Mouse (Mus musculus) stomach, postnatal 0 days (tissue): Measurements from ENCODE around the gene Mettl15. TPM values are rescaled to one million over a fixed set of nuclear protein-coding genes. Genes with fewer than 3 reads are reported as not detected.
"Not testable (repeated sequence)": the region's sequence is repeated elsewhere in the genome, so short reads cannot be mapped to it uniquely, and the experiment has no call there.

Source experiments
- ATAC-seq: fragments of 200-750 bp; cut with Nextera tagmentation; 2 replicates; pipeline ENCODE4 v1.8.0; 2017; ENCODE audit not compliant: low FRiP score, low TSS enrichment
- DNase-seq: peaks from one replicate; pipeline ENCODE4 v3.0.0-alpha.2; 2016; ENCODE audit warnings: low spot score
- H3K27ac ChIP-seq: fragments of 300-500 bp; sonication (generic); replicated peaks from 2 replicates; pipeline ENCODE4 v1.5.1; 2014; ENCODE audit warnings: mild to moderate bottlenecking, control low read depth
- H3K27me3 ChIP-seq: fragments of 300-500 bp; sonication (generic); 2 replicates; pipeline ENCODE4 v1.6.1; 2014; ENCODE audit warnings: low read length; ENCODE audit not compliant: control insufficient read depth, insufficient read depth
- H3K36me3 ChIP-seq: fragments of 300-500 bp; sonication (generic); 2 replicates; pipeline ENCODE4 v1.6.1; 2014; ENCODE audit warnings: low read length, mixed read lengths; ENCODE audit not compliant: control insufficient read depth, insufficient read depth
- H3K4me1 ChIP-seq: fragments of 300-500 bp; sonication (generic); replicated peaks from 2 replicates; pipeline ENCODE4 v1.6.1; 2014; ENCODE audit warnings: antibody characterized with exemption; ENCODE audit not compliant: control insufficient read depth, insufficient read depth
- H3K4me2 ChIP-seq: fragments of 300-500 bp; sonication (generic); replicated peaks from 2 replicates; pipeline ENCODE4 v1.6.1; 2014; ENCODE audit warnings: low read depth, mild to moderate bottlenecking, control low read depth, moderate library complexity
- H3K4me3 ChIP-seq: fragments of 300-500 bp; sonication (generic); 2 replicates; pipeline ENCODE4 v1.5.1; 2014; ENCODE audit warnings: low read depth, low read length, control low read depth
- H3K9ac ChIP-seq: fragments of 300-500 bp; sonication (generic); 2 replicates; pipeline ENCODE4 v1.6.1; 2014; ENCODE audit warnings: mild to moderate bottlenecking, low read length, control low read depth, mixed read lengths
- H3K9me3 ChIP-seq: fragments of 300-500 bp; sonication (generic); 2 replicates; pipeline ENCODE4 v1.6.1; 2016; ENCODE audit warnings: low read length; ENCODE audit not compliant: control insufficient read depth
- CTCF ChIP-seq: IDR thresholded peaks from 2 replicates; pipeline ENCODE4 v1.5.1; 2016; ENCODE audit warnings: antibody characterized with exemption, low read depth, mild to moderate bottlenecking, moderate library complexity
- EP300 ChIP-seq: optimal IDR thresholded peaks from 2 replicates; pipeline ENCODE3; 2016; ENCODE audit warnings: antibody characterized with exemption
- WGBS: fragments of 180-500 bp; shearing (Covaris S2); extraction: QIAGEN DNeasy Blood & Tissue Kit; methylation state at CpG from one replicate; pipeline ENCODE4 v1.1.7; 2014; 5-methylcytosine and 5-hydroxymethylcytosine counted together
- polyA plus RNA-seq: library from polyadenylated mRNA; unstranded; fragments of >200 nt; fragmentation: Nextera tagmentation; extraction: Ambion mirVana; gene quantifications from 2 replicates; pipeline ENCODE4 v1.2.1, GENCODE M21; 2015

The Mettl15 gene
- polyA plus RNA-seq, 1 experiment from 2014 or later, result 6.4 TPM

GRCm38 (mm10) chr2:109227196-109227595 is 53.4 kb downstream of the Mettl15 start:
- ATAC-seq, result no peak
- Histone ChIP-seq H3K27ac (no peak overlapping the region), H3K4me3 (no peak overlapping the region), H3K36me3 (no peaks in the 10 kb centered on the region), H3K9me3 (no peaks in the 10 kb centered on the region), H3K9ac (no peak overlapping the region), H3K4me2 (no peak overlapping the region), H3K4me1 (no peaks in the 10 kb centered on the region), H3K27me3 (no peaks in the 10 kb centered on the region)
- no peak for TF ChIP-seq EP300
- no peak for TF ChIP-seq CTCF
- WGBS, result 76% methylated on average over 3 of the region's 3 CpGs
- DNase-seq, result no peak

GRCm38 (mm10) chr2:109221470-109221869 is 59.1 kb downstream of the Mettl15 start:
- 97% methylated on average over 2 of the region's 2 CpGs for WGBS
- H3K4me1 ChIP-seq, result no peaks in the 10 kb centered on the region
- DNase-seq, result no peak
- H3K27me3 ChIP-seq, result no peaks in the 10 kb centered on the region
- no peak overlapping the region for H3K9ac ChIP-seq
- H3K36me3 ChIP-seq, result no peaks in the 10 kb centered on the region
- no peaks in the 10 kb centered on the region for H3K9me3 ChIP-seq
- ATAC-seq, result no peak
- no peak overlapping the region for H3K27ac ChIP-seq
- TF ChIP-seq CTCF (no peak), EP300 (no peak)
- no peak overlapping the region for H3K4me3 ChIP-seq
- H3K4me2 ChIP-seq, result no peak overlapping the region

- H3K27ac ChIP-seq, H3K4me1 ChIP-seq, H3K27me3 ChIP-seq, DNase-seq, H3K4me3 ChIP-seq, ATAC-seq, H3K9me3 ChIP-seq, H3K36me3 ChIP-seq, H3K9ac ChIP-seq, H3K4me2 ChIP-seq: not testable (repeated sequence)
- 100% methylated on average over 1 of the region's 2 CpGs for WGBS
Measured at GRCm38 (mm10) chr2:109216678-109217077, 63.9 kb downstream of the Mettl15 start.

GRCm38 (mm10) chr2:109210641-109211040 is 69.9 kb downstream of the Mettl15 start:
- H3K36me3 ChIP-seq, H3K4me1 ChIP-seq, ATAC-seq, H3K4me3 ChIP-seq, H3K27ac ChIP-seq, DNase-seq, H3K27me3 ChIP-seq, H3K9me3 ChIP-seq, H3K4me2 ChIP-seq, H3K9ac ChIP-seq: not testable (repeated sequence)
- WGBS, result 89% methylated on average over 1 of the region's 1 CpGs

GRCm38 (mm10) chr2:109208032-109208431 is 72.5 kb downstream of the Mettl15 start:
- DNase-seq (no peak), ATAC-seq (no peak)
- no peaks in the 10 kb centered on the region for H3K9me3 ChIP-seq
- no peak overlapping the region for H3K4me2 ChIP-seq
- H3K4me3 ChIP-seq, result no peak overlapping the region
- H3K27ac ChIP-seq, result no peak overlapping the region
- no peaks in the 10 kb centered on the region for H3K36me3 ChIP-seq
- no peaks in the 10 kb centered on the region for H3K27me3 ChIP-seq
- TF ChIP-seq CTCF (no peak), EP300 (no peak)
- no peak overlapping the region for H3K9ac ChIP-seq
- H3K4me1 ChIP-seq, result no peaks in the 10 kb centered on the region
- 80% methylated on average over 2 of the region's 2 CpGs for WGBS

- no peak for ATAC-seq
- Histone ChIP-seq H3K9ac (no peak overlapping the region), H3K27ac (no peak overlapping the region), H3K9me3 (no peaks in the 10 kb centered on the region), H3K27me3 (no peaks in the 10 kb centered on the region), H3K4me1 (no peaks in the 10 kb centered on the region), H3K36me3 (no peaks in the 10 kb centered on the region), H3K4me2 (no peak overlapping the region), H3K4me3 (no peak overlapping the region)
- 56% methylated on average over 3 of the region's 3 CpGs for WGBS
- no peak for DNase-seq
- TF ChIP-seq EP300 (no peak), CTCF (no peak)
Measured at GRCm38 (mm10) chr2:109182993-109183392, 97.6 kb downstream of the Mettl15 start.
